Mouse (Mus musculus) CD4-positive helper T cell, adult 2 months (primary cell): ENCODE measurements around the gene Rpusd2.

Experiments
- DNase-seq: peaks from one replicate; pipeline ENCODE4 v3.0.0-alpha.2; 2012; ENCODE audit warnings: low read depth, missing footprints, low spot score

The Rpusd2 gene

GRCm38 (mm10) chr2:119032191-119032590 is 2.4 kb upstream of the Rpusd2 start:
- DNase-seq, result no peak

GRCm38 (mm10) chr2:119035397-119035745 is 781 bp downstream of the Rpusd2 start:
- DNase-seq, result no peak

GRCm38 (mm10) chr2:119040882-119041281 is 6.3 kb downstream of the Rpusd2 start:
- DNase-seq, result peak; percentile 44

DNA sequence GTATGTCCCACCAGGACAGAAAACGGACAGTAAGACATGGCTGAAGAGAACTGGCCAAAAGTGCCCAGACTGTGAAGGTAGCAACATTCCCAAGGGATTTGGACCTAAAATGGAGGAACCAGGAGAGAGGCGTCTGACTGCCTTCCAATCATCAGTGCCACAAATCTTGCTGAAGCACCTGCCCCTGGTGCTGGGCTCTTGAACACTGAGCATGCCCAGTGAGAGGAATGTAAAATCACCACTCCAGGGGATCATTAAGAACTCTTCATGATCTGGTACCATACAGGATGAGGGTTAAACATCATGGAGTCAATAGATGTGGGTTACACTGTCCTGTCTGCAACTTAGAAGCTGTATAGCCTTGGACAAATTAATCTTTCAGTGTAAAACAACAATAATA is 10.6 kb downstream of the Rpusd2 start:
- DNase-seq, result no peak

- peak; percentile 95 for DNase-seq
These were observed 12.3 kb downstream of the Rpusd2 start, which contains the start of gene Knl1 for GRCm38 (mm10) chr2:119046649-119047611. Gene Knl1 (plus strand): TSS chr2:119047119.

DNA sequence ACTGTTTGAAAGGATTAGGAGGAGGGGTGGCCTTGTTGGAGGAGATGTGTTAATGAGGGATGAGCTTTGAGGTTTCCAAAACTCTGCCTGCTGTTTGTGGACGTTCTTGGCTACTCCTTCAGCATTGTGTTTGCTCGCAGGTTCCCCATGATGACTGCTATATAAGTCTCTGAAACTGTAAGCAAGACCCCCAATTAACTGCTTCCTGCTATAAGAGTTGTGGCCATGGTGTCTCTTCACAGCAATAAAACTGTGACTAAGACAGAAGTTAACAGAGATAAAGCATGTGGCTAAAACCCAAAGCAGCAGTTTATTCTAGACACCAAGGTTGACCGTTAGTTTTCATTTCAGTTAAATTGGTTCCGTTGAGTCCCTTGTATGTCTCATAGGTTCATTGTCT is 13.3 kb downstream of the Rpusd2 start:
- no peak for DNase-seq

- no peak for DNase-seq
These were observed 15.6 kb downstream of the Rpusd2 start for GRCm38 (mm10) chr2:119050132-119050650.

GRCm38 (mm10) chr2:119060139-119060538 is 25.5 kb downstream of the Rpusd2 start:
- DNase-seq, result no peak

- no peak for DNase-seq
These were observed 37.8 kb downstream of the Rpusd2 start for GRCm38 (mm10) chr2:119072397-119072796.

DNA sequence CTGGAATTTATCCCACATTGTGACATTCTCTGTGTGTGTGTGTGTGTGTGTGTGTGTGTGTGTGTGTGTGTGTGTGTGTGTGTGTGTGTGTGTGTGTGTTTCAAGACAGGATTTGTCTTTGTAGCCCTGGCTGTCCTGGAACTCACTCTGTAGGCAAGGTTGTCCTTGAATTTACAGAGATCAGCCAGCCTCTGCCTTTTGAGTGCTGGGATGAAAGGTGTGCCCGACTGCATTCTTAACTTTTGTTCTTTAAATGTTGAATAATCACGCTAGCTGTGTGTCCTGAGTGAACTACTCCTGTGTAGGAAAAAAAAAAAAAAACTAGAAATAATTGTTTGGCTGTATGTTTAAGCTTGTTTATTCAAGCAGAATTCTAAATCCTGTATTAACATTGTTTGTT is 51.6 kb downstream of the Rpusd2 start:
- DNase-seq, result no peak
